Mouse (Mus musculus) neural tube, embryonic 13.5 days (tissue): ENCODE data around the gene Wdr83. TPM values are rescaled to one million over a fixed set of nuclear protein-coding genes. Genes with fewer than 3 reads are reported as not detected.

Source experiments
- ATAC-seq: fragments of 200-750 bp; cut with Nextera tagmentation; 2 replicates; pipeline ENCODE4 v1.8.0; 2017; ENCODE audit warnings: low read depth, mild to moderate bottlenecking, moderate TSS enrichment, moderate library complexity
- H3K27ac ChIP-seq: fragments of 300-500 bp; sonication (generic); replicated peaks from 2 replicates; pipeline ENCODE4 v1.5.1; 2015; ENCODE audit warnings: moderate library complexity, mild to moderate bottlenecking, inconsistent platforms
- H3K27me3 ChIP-seq: fragments of 300-500 bp; sonication (generic); 2 replicates; pipeline ENCODE4 v1.6.1; 2015; ENCODE audit warnings: mild to moderate bottlenecking, inconsistent platforms
- H3K36me3 ChIP-seq: fragments of 300-500 bp; sonication (generic); 2 replicates; pipeline ENCODE4 v1.6.1; 2015; ENCODE audit warnings: mild to moderate bottlenecking, inconsistent platforms
- H3K4me1 ChIP-seq: fragments of 300-500 bp; sonication (generic); replicated peaks from 2 replicates; pipeline ENCODE4 v1.6.1; 2015; ENCODE audit warnings: inconsistent platforms
- H3K4me2 ChIP-seq: fragments of 300-500 bp; sonication (generic); 2 replicates; pipeline ENCODE4 v1.6.1; 2015; ENCODE audit warnings: inconsistent platforms, mild to moderate bottlenecking, moderate library complexity
- H3K4me3 ChIP-seq: fragments of 300-500 bp; sonication (generic); 2 replicates; pipeline ENCODE4 v1.5.1; 2015; ENCODE audit warnings: mild to moderate bottlenecking, inconsistent platforms
- H3K9ac ChIP-seq: fragments of 300-500 bp; sonication (generic); 2 replicates; pipeline ENCODE4 v1.6.1; 2015; ENCODE audit warnings: moderate library complexity, mild to moderate bottlenecking, inconsistent platforms
- H3K9me3 ChIP-seq: fragments of 300-500 bp; sonication (generic); 2 replicates; pipeline ENCODE4 v1.6.1; 2016; ENCODE audit warnings: inconsistent platforms
- WGBS: fragments of 180-500 bp; shearing (Covaris S2); methylation state at CpG from one replicate; pipeline ENCODE4 v1.1.7; 2015; 5-methylcytosine and 5-hydroxymethylcytosine counted together
- microRNA-seq: library from miRNA; unstranded; fragments of <30 nt; microRNA quantifications from one replicate; pipeline ENCODE4, GENCODE M21; 2016
- polyA plus RNA-seq: library from polyadenylated mRNA; unstranded; fragments of >200 nt; fragmentation: Nextera tagmentation; extraction: Ambion mirVana; gene quantifications from 2 replicates; pipeline ENCODE4 v1.2.1, GENCODE M21; 2015

Gene Wdr83
- polyA plus RNA-seq, 1 experiment from 2014 or later, result 56.5 TPM

DNA sequence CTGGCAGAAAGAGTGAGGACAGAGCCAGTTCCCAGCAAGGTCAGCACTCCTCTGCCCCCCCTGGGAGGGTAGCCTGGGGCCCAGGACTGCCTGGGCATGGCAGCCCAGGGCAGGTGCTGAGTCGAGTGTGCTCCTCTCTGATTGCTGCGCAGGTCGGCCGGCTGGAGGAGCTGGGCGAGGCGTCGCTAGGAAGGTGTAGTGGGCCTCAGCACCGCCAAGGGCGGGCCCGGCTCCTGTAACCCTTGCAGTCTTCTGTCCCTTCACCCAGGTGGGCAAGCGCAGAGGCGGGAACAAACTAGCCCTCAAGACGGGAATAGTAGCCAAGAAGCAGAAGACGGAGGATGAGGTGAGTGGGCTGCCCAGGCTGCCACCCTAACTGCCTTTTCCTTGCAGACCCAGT, 51.8 kb downstream of the Wdr83 start:
- no peak for ATAC-seq
- Histone ChIP-seq H3K4me1 (peaks cover 35% of the 10 kb centered on the region), H3K27me3 (no peaks in the 10 kb centered on the region), H3K27ac (no peak overlapping the region), H3K9ac (peak overlapping the region; percentile 99; the same call in 1 of the 2 replicates), H3K4me3 (no peak overlapping the region; the same call in 1 of the 2 replicates), H3K4me2 (peak overlapping the region; percentile 96), H3K9me3 (no peaks in the 10 kb centered on the region), H3K36me3 (peaks cover 37% of the 10 kb centered on the region)
- WGBS, result 94% methylated on average over 14 of the region's 14 CpGs

DNA sequence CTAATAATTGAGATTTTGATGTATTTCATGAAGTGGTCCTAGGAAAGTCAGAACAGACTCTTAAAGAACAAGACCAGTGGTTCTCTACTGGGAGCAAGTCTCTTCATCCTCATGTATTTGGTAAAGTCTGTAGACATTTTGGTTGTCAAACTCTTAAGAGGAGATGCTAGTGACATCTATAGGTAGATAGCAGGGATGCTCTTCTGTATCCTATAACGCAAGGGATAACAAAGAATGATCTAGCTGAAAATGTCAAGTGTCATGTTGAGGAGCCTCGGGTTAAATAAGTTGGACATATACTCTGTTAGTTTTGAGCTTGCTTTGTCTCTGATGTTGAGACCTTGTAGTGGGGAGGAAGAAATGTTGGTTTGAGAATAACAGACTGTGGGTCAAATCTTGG, 53.2 kb downstream of the Wdr83 start:
- Histone ChIP-seq H3K9me3 (no peaks in the 10 kb centered on the region), H3K27ac (0 out of 2 replicates have a peak overlapping the region, but pooled peaks have one; percentile 7), H3K4me3 (peak overlapping the region; percentile 86), H3K4me1 (peaks cover 43% of the 10 kb centered on the region), H3K36me3 (peaks cover 46% of the 10 kb centered on the region), H3K4me2 (peak overlapping the region; percentile 96), H3K9ac (peak overlapping the region; percentile 99), H3K27me3 (no peaks in the 10 kb centered on the region)
- WGBS, result 25% methylated on average over 2 of the region's 2 CpGs
- no peak for ATAC-seq

DNA sequence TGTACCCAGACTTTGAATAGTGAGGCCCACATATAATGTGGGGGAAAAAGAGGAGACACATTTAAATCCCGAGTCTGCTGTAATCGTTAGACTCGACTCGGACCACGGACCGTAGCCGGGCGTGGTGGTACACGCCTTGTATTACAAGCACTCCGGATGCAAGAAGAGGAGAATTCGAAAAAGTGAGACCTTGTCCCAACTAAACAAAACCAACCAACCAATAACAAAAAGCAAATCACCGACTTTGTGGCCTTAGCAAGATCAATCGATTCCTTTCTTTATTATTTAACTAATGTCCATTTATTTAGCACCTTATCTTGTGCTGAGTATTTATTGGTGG, 53.6 kb downstream of the Wdr83 start:
- Histone ChIP-seq H3K27ac (peak overlapping the region; percentile 93), H3K27me3 (no peaks in the 10 kb centered on the region), H3K4me1 (peaks cover 43% of the 10 kb centered on the region), H3K36me3 (peaks cover 46% of the 10 kb centered on the region), H3K9me3 (no peaks in the 10 kb centered on the region), H3K4me3 (peak overlapping the region; percentile 86), H3K4me2 (peak overlapping the region; percentile 96), H3K9ac (peak overlapping the region; percentile 99)
- no peak for ATAC-seq
- WGBS, result under 1% methylated on average over 13 of the region's 13 CpGs

DNA sequence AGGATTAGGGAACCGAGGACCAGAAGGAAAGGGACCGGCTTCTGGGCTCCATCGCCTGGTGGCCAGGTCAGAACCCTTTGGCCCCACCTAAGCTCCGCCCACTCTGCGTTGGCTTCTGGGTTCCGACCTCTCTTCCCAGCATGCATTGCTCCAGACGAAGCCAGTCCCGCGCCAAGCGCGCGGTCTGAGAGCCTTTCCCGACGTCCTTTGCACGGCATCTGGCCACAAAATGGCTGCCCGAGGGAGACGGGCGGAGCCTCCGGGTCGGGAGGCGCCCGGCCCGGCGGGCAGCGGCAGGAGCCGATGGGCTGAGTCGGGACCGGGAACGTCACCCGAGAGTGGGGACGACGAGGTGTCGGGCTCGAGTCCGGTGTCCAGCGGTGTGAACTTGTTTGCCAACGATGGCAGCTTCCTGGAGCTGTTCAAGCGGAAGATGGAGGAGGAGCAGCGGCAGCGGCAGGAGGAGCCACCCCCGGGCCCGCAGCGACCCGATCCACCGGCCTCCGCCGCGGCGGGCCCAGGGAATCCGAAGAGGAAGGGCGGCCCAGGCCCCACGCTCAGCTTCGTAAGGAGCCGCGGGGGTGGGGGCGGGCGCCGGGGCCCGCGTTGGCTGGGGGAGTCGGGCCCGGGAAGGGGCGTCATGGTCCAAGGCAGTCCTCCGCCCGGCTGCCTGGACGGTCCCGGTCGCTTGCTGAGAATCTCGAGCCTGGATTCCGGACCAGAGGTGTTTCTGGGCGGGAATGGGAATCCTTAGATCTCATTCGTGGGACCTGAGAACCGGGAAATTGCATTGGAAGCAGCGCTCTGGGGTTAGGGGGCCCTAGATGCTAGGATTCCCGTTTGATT, 54.2 kb downstream of the Wdr83 start, which contains the start of gene Trir:
Gene Trir (plus strand): TSS at position 154 of the 846 bp plus-strand sequence.
- H3K4me2 ChIP-seq, result peak within 1 kb of the TSS; percentile 96
- peak within 1 kb of the TSS; percentile 93 for H3K27ac ChIP-seq
- H3K4me1 ChIP-seq, result peaks cover 43% of the 10 kb centered on the region
- H3K9me3 ChIP-seq, result no peaks in the 10 kb centered on the region
- H3K36me3 ChIP-seq, result peaks cover 46% of the 10 kb centered on the region
- peak within 1 kb of the TSS; percentile 99 for H3K9ac ChIP-seq
- WGBS, result under 1% methylated on average over 75 of the region's 75 CpGs
- no peaks in the 10 kb centered on the region for H3K27me3 ChIP-seq
- ATAC-seq, result peak; percentile 69
- peak within 1 kb of the TSS; percentile 86 for H3K4me3 ChIP-seq

DNA sequence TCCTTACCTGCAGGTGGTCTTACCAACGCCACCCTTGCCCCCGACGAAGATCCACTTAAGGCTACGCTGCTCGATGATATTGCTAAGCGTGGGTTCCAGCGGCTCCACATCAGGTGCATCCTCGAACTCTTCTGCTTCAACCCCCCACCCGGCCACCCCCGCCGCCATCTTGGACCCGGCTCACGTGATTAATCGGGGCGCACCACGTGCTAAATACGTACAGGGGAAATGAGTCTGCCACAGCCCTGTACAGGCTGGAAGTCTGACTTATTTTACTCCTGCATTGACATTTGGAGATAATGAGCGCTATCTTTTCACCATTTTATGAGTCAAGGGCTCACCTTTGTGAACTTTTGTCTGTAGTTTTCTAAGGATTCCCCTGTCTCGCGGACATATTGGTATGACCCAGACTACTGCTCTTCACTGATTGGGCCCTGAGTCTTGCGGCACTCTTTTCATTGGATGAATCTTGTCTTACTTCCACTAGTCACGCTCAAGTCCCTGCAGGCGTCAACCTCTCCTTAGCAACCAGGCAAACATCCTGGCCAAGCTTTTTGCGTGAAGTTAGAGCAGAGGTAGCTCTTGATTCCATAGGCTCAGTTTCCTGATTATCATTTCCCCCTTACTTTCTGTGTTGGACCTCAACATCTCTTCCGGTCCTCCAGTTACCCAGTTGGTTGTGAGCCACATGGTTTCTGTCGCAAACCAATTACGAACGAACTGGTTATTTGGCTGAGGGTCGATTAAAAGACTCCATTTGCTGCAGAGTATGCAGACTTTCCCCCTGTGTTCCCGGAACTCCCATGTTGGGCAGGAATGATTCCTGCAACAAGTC, 55.8 kb downstream of the Wdr83 start, which contains the start of gene Asna1:
Gene Asna1 (minus strand): TSS at position 184 of the 835 bp plus-strand sequence.
- 6% methylated on average over 30 of the region's 30 CpGs for WGBS
- no peaks in the 10 kb centered on the region for H3K27me3 ChIP-seq
- peaks cover 48% of the 10 kb centered on the region for H3K36me3 ChIP-seq
- H3K9ac ChIP-seq, result peak within 1 kb of the TSS; percentile 89
- H3K4me2 ChIP-seq, result peak within 1 kb of the TSS; percentile 96
- peak; percentile 87 for ATAC-seq
- H3K4me1 ChIP-seq, result peaks cover 43% of the 10 kb centered on the region
- H3K27ac ChIP-seq, result peak within 1 kb of the TSS; percentile 93
- H3K9me3 ChIP-seq, result no peaks in the 10 kb centered on the region
- H3K4me3 ChIP-seq, result peak within 1 kb of the TSS; percentile 86

Small RNA genes within 50 kb of the gene (microRNA-seq; reads per million reads assigned to microRNA genes)
- 3.1 reads per million, percentile 14 among the genes with 10 or more reads in this experiment for gene Gm23388
- 0.74 reads per million for gene Mir7070

Other genes with a start within 250 kb of the Wdr83 start
- 35.1 and 39.8 TPM in 2 replicates for gene Gadd45gip1, start 249.8 kb downstream of the Wdr83 start, polyA plus RNA-seq
- gene Rad23a, start 240.6 kb downstream of the Wdr83 start, polyA plus RNA-seq, result 69.9 and 74.2 TPM in 2 replicates
- 766 and 971 TPM in 2 replicates for gene Calr, start 234.4 kb downstream of the Wdr83 start, polyA plus RNA-seq
- 102 and 104 TPM in 2 replicates for gene Farsa, start 224.3 kb downstream of the Wdr83 start, polyA plus RNA-seq
- 16.4 and 16.6 TPM in 2 replicates for gene Syce2, start 209.2 kb downstream of the Wdr83 start, polyA plus RNA-seq
- 37.2 and 37.3 TPM in 2 replicates for gene Gcdh, start 187.4 kb downstream of the Wdr83 start, polyA plus RNA-seq
- gene Klf1, start 179.4 kb downstream of the Wdr83 start, polyA plus RNA-seq, result 0.90 and 0.91 TPM in 2 replicates
- gene Dnase2a, start 172.7 kb downstream of the Wdr83 start, polyA plus RNA-seq, result 4.5 and 8.8 TPM in 2 replicates
- 62.7 and 70.3 TPM in 2 replicates for gene Mast1, start 143.9 kb downstream of the Wdr83 start, polyA plus RNA-seq
- gene Rtbdn, start 134.3 kb downstream of the Wdr83 start, polyA plus RNA-seq, result 1.4 and 1.6 TPM in 2 replicates
- gene Gm49661, start 111.9 kb downstream of the Wdr83 start, polyA plus RNA-seq, result not detected in 2 replicates
- gene Prdx2, start 111.7 kb downstream of the Wdr83 start, polyA plus RNA-seq, result 1,236 and 1,369 TPM in 2 replicates
- gene Rnaseh2a, start 111.5 kb downstream of the Wdr83 start, polyA plus RNA-seq, result 55.0 and 55.6 TPM in 2 replicates
- gene Junb, start 102.6 kb downstream of the Wdr83 start, polyA plus RNA-seq, result 7.5 and 8.4 TPM in 2 replicates
- gene Hook2, start 90.7 kb downstream of the Wdr83 start, polyA plus RNA-seq, result 22.8 and 25.0 TPM in 2 replicates
- not detected in 2 replicates for gene Best2, start 66.8 kb downstream of the Wdr83 start, polyA plus RNA-seq
- 148 and 151 TPM in 2 replicates for gene Asna1, start 56.0 kb downstream of the Wdr83 start, polyA plus RNA-seq
- 147 and 170 TPM in 2 replicates for gene Trir, start 54.5 kb downstream of the Wdr83 start, polyA plus RNA-seq
- gene Tnpo2, start 44.4 kb downstream of the Wdr83 start, polyA plus RNA-seq, result 49.0 and 52.7 TPM in 2 replicates
- 48.6 and 50.8 TPM in 2 replicates for gene Fbxw9, start 21.3 kb downstream of the Wdr83 start, polyA plus RNA-seq
- 1.5 TPM in 1 of 2 replicates, not detected in the other for gene Gm5741, start 13.3 kb downstream of the Wdr83 start, polyA plus RNA-seq
- gene Dhps, start 9.5 kb downstream of the Wdr83 start, polyA plus RNA-seq, result 86.9 and 109 TPM in 2 replicates
- gene Wdr83os, start 566 bp downstream of the Wdr83 start, polyA plus RNA-seq, result 117 and 118 TPM in 2 replicates
- gene Man2b1, start 2.0 kb upstream of the Wdr83 start, polyA plus RNA-seq, result 18.7 and 19.2 TPM in 2 replicates
- gene Zfp791, start 41.8 kb upstream of the Wdr83 start, polyA plus RNA-seq, result 2.3 and 2.9 TPM in 2 replicates
- not detected in 2 replicates for gene Cks1brt, start 70.6 kb upstream of the Wdr83 start, polyA plus RNA-seq
- not detected in 2 replicates for gene Olfr371, start 144.7 kb upstream of the Wdr83 start, polyA plus RNA-seq
- gene Orc6, start 218.3 kb upstream of the Wdr83 start, polyA plus RNA-seq, result 73.5 and 78.3 TPM in 2 replicates
- gene Vps35, start 218.5 kb upstream of the Wdr83 start, polyA plus RNA-seq, result 178 and 183 TPM in 2 replicates